Mouse (Mus musculus) CH12.LX (cell line): ENCODE data around the gene Ccl11. TPM values are rescaled to one million over a fixed set of nuclear protein-coding genes. Genes with fewer than 3 reads are reported as not detected.

Source experiments
- DNase-seq: peaks from one replicate; pipeline ENCODE4 v3.0.0-alpha.2; 2013; ENCODE audit errors: extremely low read depth
- H3K27ac ChIP-seq: 2 replicates; pipeline ENCODE4 v1.5.1; 2012; ENCODE audit warnings: low read depth, mild to moderate bottlenecking, control low read depth, moderate library complexity; ENCODE audit not compliant: insufficient read depth
- H3K27me3 ChIP-seq: replicated peaks from 2 replicates; pipeline ENCODE3; 2012; ENCODE audit warnings: inconsistent platforms
- H3K36me3 ChIP-seq, 2 experiments: replicated peaks in 1 of 2; 2 replicates each; pipeline versions ENCODE3 to v1.6.1; 2012; ENCODE audit warnings: inconsistent platforms in 1 of 2, low read length in 1 of 2, mild to moderate bottlenecking in 1 of 2, mixed read lengths in 1 of 2, moderate library complexity in 1 of 2; ENCODE audit not compliant: control insufficient read depth in 1 of 2, insufficient read depth in 1 of 2
- H3K4me1 ChIP-seq, 2 experiments: 2 replicates each; pipeline ENCODE4 v1.6.1; 2012; ENCODE audit warnings: inconsistent platforms in 1 of 2, moderate library complexity in 1 of 2; ENCODE audit not compliant: insufficient read depth in 2 of 2, control insufficient read depth in 1 of 2
- H3K4me2 ChIP-seq: 2 replicates; pipeline ENCODE4 v1.6.1; 2012; ENCODE audit warnings: low read depth, mild to moderate bottlenecking, control low read depth; ENCODE audit not compliant: poor library complexity, insufficient read depth, severe bottlenecking
- H3K4me3 ChIP-seq, 3 experiments: fragments of 150-350 bp in 1 of 3; sonication (generic) in 1 of 3; replicated peaks in 1 of 3; 2 replicates each; pipeline versions ENCODE3 to v1.5.1; 2011 to 2012; ENCODE audit warnings: low read depth in 2 of 3, low read length in 2 of 3, mild to moderate bottlenecking in 2 of 3, moderate library complexity in 2 of 3, control low read depth in 1 of 3, improper control_type of control experiment in 1 of 3, inconsistent platforms in 1 of 3, mixed read lengths in 1 of 3; ENCODE audit not compliant: poor library complexity in 1 of 3
- H3K79me2 ChIP-seq: replicated peaks from 2 replicates; pipeline ENCODE4 v1.6.1; 2012; ENCODE audit warnings: mild to moderate bottlenecking, moderate library complexity; ENCODE audit not compliant: control insufficient read depth, poor library complexity, insufficient read depth, severe bottlenecking; ENCODE audit errors: extremely low read depth
- H3K9ac ChIP-seq: 2 replicates; pipeline ENCODE4 v1.6.1; 2012; ENCODE audit warnings: low read depth, mild to moderate bottlenecking, control low read depth, moderate library complexity; ENCODE audit not compliant: insufficient read depth
- H3K9me3 ChIP-seq: replicated peaks from 2 replicates; pipeline ENCODE3; 2012; ENCODE audit warnings: low read length, inconsistent platforms, mixed read lengths
- CHD2 ChIP-seq: IDR thresholded peaks from 2 replicates; pipeline ENCODE4 v1.6.1; 2011; ENCODE audit warnings: low read length, improper control_type of control experiment
- E2F4 ChIP-seq: IDR thresholded peaks from 2 replicates; pipeline ENCODE4 v1.6.1; 2011; ENCODE audit warnings: low read depth, low read length, improper control_type of control experiment; ENCODE audit not compliant: insufficient replicate concordance
- ELF1 ChIP-seq: IDR thresholded peaks from 2 replicates; pipeline ENCODE4 v1.6.1; 2014; ENCODE audit warnings: low read depth, mild to moderate bottlenecking, inconsistent platforms, low read length, improper control_type of control experiment
- EP300 ChIP-seq: IDR thresholded peaks from 2 replicates; pipeline ENCODE4 v1.6.1; 2011; ENCODE audit warnings: low read length, improper control_type of control experiment
- ETS1 ChIP-seq: conservative IDR thresholded peaks from 2 replicates; pipeline ENCODE4 v1.6.1; 2012; ENCODE audit warnings: low read depth, mild to moderate bottlenecking, inconsistent platforms, low read length, improper control_type of control experiment, moderate library complexity
- JUN ChIP-seq: IDR thresholded peaks from 2 replicates; pipeline ENCODE4 v1.6.1; 2011; ENCODE audit warnings: low read depth, mild to moderate bottlenecking, low read length, improper control_type of control experiment, moderate library complexity; ENCODE audit not compliant: insufficient read depth
- MAX ChIP-seq: IDR thresholded peaks from 2 replicates; pipeline ENCODE4 v1.6.1; 2011; ENCODE audit warnings: low read length, improper control_type of control experiment
- MEF2A ChIP-seq: IDR thresholded peaks from 2 replicates; pipeline ENCODE4 v1.6.1; 2014; ENCODE audit warnings: low read depth, mild to moderate bottlenecking, inconsistent platforms, low read length, improper control_type of control experiment, borderline replicate concordance
- MXI1 ChIP-seq: IDR thresholded peaks from 2 replicates; pipeline ENCODE4 v1.6.1; 2011; ENCODE audit warnings: mild to moderate bottlenecking, low read depth, low read length, improper control_type of control experiment
- NRF1 ChIP-seq: IDR thresholded peaks from 2 replicates; pipeline ENCODE4 v1.6.1; 2014; ENCODE audit warnings: low read depth, mild to moderate bottlenecking, inconsistent platforms, low read length, improper control_type of control experiment, moderate library complexity
- PAX5 ChIP-seq: IDR thresholded peaks from 2 replicates; pipeline ENCODE4 v1.6.1; 2012; ENCODE audit warnings: low read length, inconsistent platforms, mixed read lengths
- POLR2AphosphoS2 ChIP-seq: IDR thresholded peaks from 2 replicates; pipeline ENCODE4 v1.6.1; 2011; ENCODE audit warnings: low read depth, low read length, improper control_type of control experiment
- RCOR1 ChIP-seq: conservative IDR thresholded peaks from 2 replicates; pipeline ENCODE4 v1.6.1; 2012; ENCODE audit warnings: low read depth, mild to moderate bottlenecking, inconsistent platforms, low read length, improper control_type of control experiment
- SIN3A ChIP-seq: IDR thresholded peaks from 2 replicates; pipeline ENCODE4 v1.6.1; 2012; ENCODE audit warnings: low read length, improper control_type of control experiment, inconsistent platforms
- SMC3 ChIP-seq: IDR thresholded peaks from 2 replicates; pipeline ENCODE4 v1.6.1; 2011; ENCODE audit warnings: low read depth, low read length, improper control_type of control experiment
- TCF12 ChIP-seq: IDR thresholded peaks from 2 replicates; pipeline ENCODE4 v1.6.1; 2014; ENCODE audit warnings: low read depth, mild to moderate bottlenecking, inconsistent platforms, low read length, improper control_type of control experiment
- USF1 ChIP-seq: IDR thresholded peaks from 2 replicates; pipeline ENCODE4 v1.6.1; 2014; ENCODE audit warnings: low read depth, mild to moderate bottlenecking, inconsistent platforms, low read length, improper control_type of control experiment
- ZC3H11A ChIP-seq: IDR thresholded peaks from 2 replicates; pipeline ENCODE4 v1.6.1; 2012; ENCODE audit warnings: low read depth, mild to moderate bottlenecking, inconsistent platforms, low read length, improper control_type of control experiment
- ZKSCAN1 ChIP-seq: IDR thresholded peaks from 2 replicates; pipeline ENCODE4 v1.6.1; 2012; ENCODE audit warnings: low read depth, inconsistent platforms, low read length, improper control_type of control experiment, borderline replicate concordance
- dilution Hi-C: fragments of 300-500 bp; cut with MboI; formaldehyde crosslinking; loops from 2 replicates; pipeline ENCODE4 v1.14.3; 2020; ENCODE audit warnings: low sequenced_read_pairs; ENCODE audit not compliant: extremely low pct_unique_long_range_greater_than_20kb, extremely low pct_ligation_motif_present
- in situ Hi-C: fragments of 300-500 bp; cut with MboI; formaldehyde crosslinking; loops from 3 replicates; pipeline ENCODE4 v1.14.3; 2019; ENCODE audit warnings: low sequenced_read_pairs, low pct_ligation_motif_present, low pct_unique_long_range_greater_than_20kb, mixed read lengths
- polyA plus RNA-seq: library from polyadenylated mRNA; unstranded; fragments of >175 nt; gene quantifications from 2 replicates; pipeline ENCODE4 v1.2.1, GENCODE M21; 2012; ENCODE audit warnings: low read depth; ENCODE audit not compliant: insufficient read length
- total RNA-seq, 2 experiments: library from RNA; depleted of rRNA; stranded (reverse); fragments of 300-350 nt in 1 of 2; fragments of >200 nt in 1 of 2; gene quantifications; 2 replicates each; pipeline ENCODE4 v1.2.3; 2012 to 2014

Gene Ccl11
- total and polyA plus RNA-seq, 3 experiments: not detected

- Histone ChIP-seq H3K9me3 (no peaks in the 10 kb centered on the region), H3K9ac (no peak overlapping the region), H3K79me2 (no peaks in the 10 kb centered on the region), H3K27me3 (peaks cover 29% of the 10 kb centered on the region), H3K27ac (no peak overlapping the region), H3K4me3 (no peak overlapping the region), H3K36me3 (no peaks in the 10 kb centered on the region), H3K4me2 (no peak overlapping the region), H3K4me1 (peaks cover 0 to 3% of the 10 kb centered on the region in 2 experiments; a peak in 2 of 4 replicates)
- dilution Hi-C loops (no loop called here), in situ Hi-C loops (no loop called here)
- DNase-seq: no peak
- TF ChIP-seq ZKSCAN1 (no peak), EP300 (no peak), JUN (no peak), ELF1 (no peak), PAX5 (no peak), SIN3A (no peak), ETS1 (no peak), MXI1 (no peak), SMC3 (no peak), NRF1 (no peak), E2F4 (no peak), RCOR1 (no peak), MEF2A (no peak), CHD2 (no peak), POLR2AphosphoS2 (no peak), TCF12 (no peak), ZC3H11A (no peak)
Observed at GRCm38 (mm10) chr11:82066953-82067571, 9.4 kb downstream of the Ccl11 start.

GRCm38 (mm10) chr11:82071076-82071475, 13.5 kb downstream of the Ccl11 start:
- H3K4me1 ChIP-seq: peaks cover 0 to 4% of the 10 kb centered on the region in 2 experiments; a peak in 2 of 4 replicates
- H3K79me2 ChIP-seq: no peaks in the 10 kb centered on the region
- H3K36me3 ChIP-seq: no peaks in the 10 kb centered on the region
- H3K4me2 ChIP-seq: no peak overlapping the region
- TF ChIP-seq USF1 (no peak), NRF1 (no peak), EP300 (no peak), ELF1 (no peak), SIN3A (no peak), MAX (no peak)
- no peak overlapping the region for H3K4me3 ChIP-seq
- in situ Hi-C loops (loop anchor here (10.0 kb wide), 1 partner anchor 104 kb away; no protein-coding TSS in a partner anchor), dilution Hi-C loops (no loop called here)
- no peak for DNase-seq
- peaks cover 21% of the 10 kb centered on the region for H3K27me3 ChIP-seq
- H3K9ac ChIP-seq: no peak overlapping the region
- peaks cover 3% of the 10 kb centered on the region for H3K9me3 ChIP-seq
- no peak overlapping the region for H3K27ac ChIP-seq
